Mouse (Mus musculus): ENCODE data around the gene Parp8.

- TF ChIP-seq CHD2 (IDR thresholded peaks at IDR 0.05; ENCODE audit: low read depth, low read length) (no peak), ZNF384 (IDR thresholded peaks at IDR 0.05; ENCODE audit: low read depth, low read length) (no peak), ZC3H11A (IDR thresholded peaks at IDR 0.05; ENCODE audit: borderline replicate concordance, low read depth, low read length) (no peak)
These were observed 78.8 kb downstream of the Parp8 start for GRCm38 (mm10) chr13:116946566-116946965.

All from ES-E14 (cell line).